Mouse (Mus musculus) left cerebral cortex, postnatal 14 days (tissue): ENCODE measurements around the gene Akr1c14. TPM values are rescaled to one million over a fixed set of nuclear protein-coding genes. Genes with fewer than 3 reads are reported as not detected.
"Not testable (repeated sequence)": the region's sequence is repeated elsewhere in the genome, so short reads cannot be mapped to it uniquely, and the experiment has no call there.

Experiments
- DNase-seq, 2 experiments: peaks; one replicate each; pipeline ENCODE4 v3.0.0; 2021 to 2022; ENCODE audit warnings: low spot score in 2 of 2, mixed read lengths in 1 of 2
- intact Hi-C: fragments of 180-260 bp; cut with DNase I; formaldehyde crosslinking; loops from one replicate; pipeline ENCODE4 v1.15.1; 2025
- total RNA-seq, 2 experiments: library from RNA; stranded (reverse); gene quantifications; 2 replicates each; pipeline ENCODE4 v1.2.3; 2021

The Akr1c14 gene
- total RNA-seq, 2 experiments from 2014 or later: 2.1 to 2.4 TPM

GRCm38 (mm10) chr13:4110281-4111188 lies 61.7 kb downstream of the Akr1c14 start:
- intact Hi-C loops: loop anchor here (5.0 kb wide), 1 partner anchor 172 kb away; no protein-coding TSS in a partner anchor
- peak; percentile 49 to 77 for DNase-seq

GRCm38 (mm10) chr13:4119181-4119904 lies 70.5 kb downstream of the Akr1c14 start:
- DNase-seq: no peak
- intact Hi-C loops: no loop called here

- DNase-seq: no peak
- intact Hi-C loops: no loop called here
Observed at GRCm38 (mm10) chr13:4123146-4123545, 74.3 kb downstream of the Akr1c14 start.

GRCm38 (mm10) chr13:4124471-4124870 lies 75.7 kb downstream of the Akr1c14 start:
- DNase-seq, intact Hi-C loops: not testable (repeated sequence)

GRCm38 (mm10) chr13:4125846-4126245 lies 77.0 kb downstream of the Akr1c14 start:
- intact Hi-C loops: loop anchor here (5.0 kb wide), 1 partner anchor 486 kb away; no protein-coding TSS in a partner anchor
- not testable (repeated sequence) for DNase-seq

- peak; percentile 26 to 28 for DNase-seq
Observed at GRCm38 (mm10) chr13:4129100-4129499, 80.3 kb downstream of the Akr1c14 start.

GRCm38 (mm10) chr13:4131317-4131716 lies 82.5 kb downstream of the Akr1c14 start:
- DNase-seq: no peak
- intact Hi-C loops: no loop called here

More at GRCm38 (mm10) chr13:4129100-4129499, 80.3 kb downstream of the Akr1c14 start:
- intact Hi-C loops: loop anchor here (2.0 to 5.0 kb wide), 2 partner anchors 152 to 483 kb away; no protein-coding TSS in a partner anchor

GRCm38 (mm10) chr13:4131721-4132120 lies 82.9 kb downstream of the Akr1c14 start:
- intact Hi-C loops: no loop called here
- no peak for DNase-seq

GRCm38 (mm10) chr13:4133070-4133469 lies 84.3 kb downstream of the Akr1c14 start:
- intact Hi-C loops: no loop called here
- DNase-seq: peak in 1 of 2 experiments; percentile 17

Other genes with a start within 250 kb of the Akr1c14 start
- gene Calml3, start 244.7 kb upstream of the Akr1c14 start, total RNA-seq: not detected
- gene Calm4, start 211.3 kb upstream of the Akr1c14 start, total RNA-seq: not detected
- not detected for gene Calm5, start 194.8 kb upstream of the Akr1c14 start, total RNA-seq
- 10 to 100 TPM; 32.2 to 41.1 TPM for gene Net1, start 130.8 kb upstream of the Akr1c14 start, total RNA-seq
- gene Tubal3, start 130.7 kb upstream of the Akr1c14 start, total RNA-seq: not detected
- not detected for gene Ucn3, start 103.7 kb upstream of the Akr1c14 start, total RNA-seq
- gene Akr1c18, start 101.6 kb downstream of the Akr1c14 start, total RNA-seq: 1 to 10 TPM; 1.4 to 1.6 TPM
- gene Akr1c13, start 142.1 kb downstream of the Akr1c14 start, total RNA-seq: under 1 TPM in 1 of 2 experiments, not detected in 1; 0.99 TPM
- not detected for gene Akr1c19, start 179.7 kb downstream of the Akr1c14 start, total RNA-seq
- gene Akr1c12, start 230.4 kb downstream of the Akr1c14 start, total RNA-seq: not detected